Mouse (Mus musculus) megakaryocyte, embryonic 14.5 days (primary cell): ENCODE data around the gene Tnfrsf19.

Experiments used
- FLI1 ChIP-seq: IDR thresholded peaks from 2 replicates; pipeline ENCODE4 v1.6.1; 2012; ENCODE audit warnings: low read length, inconsistent platforms, mixed read lengths
- GATA1 ChIP-seq: IDR thresholded peaks from 3 replicates; pipeline ENCODE4 v1.6.1; 2012; ENCODE audit warnings: mixed read lengths, low read length, inconsistent platforms, borderline replicate concordance

DNA sequence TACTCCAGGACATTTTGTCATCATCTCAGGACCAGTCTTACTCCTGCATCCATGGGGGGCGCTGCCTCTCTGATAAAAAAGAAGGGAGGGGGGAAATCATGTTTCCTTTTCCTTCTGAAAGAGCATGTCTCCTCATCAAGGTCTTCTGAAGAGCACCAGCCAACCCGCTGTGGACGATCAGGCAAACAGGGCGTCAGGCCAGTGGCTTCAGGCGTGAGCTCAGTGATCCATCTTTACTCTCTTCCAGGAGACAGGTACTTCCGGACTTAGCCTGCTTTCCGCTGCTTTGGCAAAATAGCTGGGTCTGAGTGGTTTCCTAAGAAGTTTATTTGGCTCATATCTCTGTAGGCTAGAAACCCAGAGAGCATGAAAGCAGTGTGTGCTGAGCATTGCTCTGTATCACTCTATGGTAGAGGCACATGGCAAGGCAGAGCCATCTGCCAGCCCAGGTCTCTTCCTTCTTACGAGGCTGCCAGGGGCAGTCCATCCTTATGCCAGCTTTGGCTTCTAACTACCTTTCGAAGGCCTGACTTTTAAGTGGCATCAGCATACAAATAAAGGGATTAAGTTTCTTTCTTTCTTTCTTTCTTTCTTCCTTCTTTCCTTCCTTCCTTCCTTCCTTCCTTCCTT is 13.1 kb upstream of the Tnfrsf19 start:
- TF ChIP-seq GATA1 (no peak), FLI1 (no peak)
